Mouse (Mus musculus): ENCODE data around the gene Ftl1.
"Not testable (repeated sequence)": the region's sequence is repeated elsewhere in the genome, so short reads cannot be mapped to it uniquely, and the experiment has no call there.

Ftl1 gene

DNA sequence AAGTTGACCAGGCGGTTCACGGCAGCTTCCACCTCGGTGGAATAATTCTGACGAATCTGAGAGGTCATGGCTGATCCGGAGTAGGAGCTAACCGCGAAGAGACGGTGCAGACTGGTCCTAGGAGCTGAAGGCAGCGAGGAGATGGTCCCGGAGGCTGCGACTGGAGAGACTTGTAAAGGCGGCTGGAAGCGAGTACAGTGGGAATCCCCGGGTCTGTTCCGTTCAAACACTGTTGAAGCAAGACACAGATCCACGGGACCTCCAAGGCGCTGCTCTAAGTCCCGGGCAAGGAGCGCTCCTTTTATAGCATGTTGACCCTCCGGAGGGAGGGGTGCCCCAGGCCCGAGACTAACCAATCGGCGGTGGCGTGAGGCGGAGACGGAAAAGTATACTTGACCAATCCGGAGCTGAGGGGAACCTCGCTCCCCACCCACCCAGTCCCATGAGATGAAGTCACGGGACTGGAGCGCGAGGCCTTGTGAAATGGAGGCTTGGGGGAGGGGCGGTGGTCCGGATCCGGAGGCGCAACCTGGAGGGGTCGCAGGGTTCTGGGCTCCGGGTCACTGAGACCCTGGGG, at the start of gene Ftl1:
Gene Ftl1 (minus strand): TSS at position 321 of the 577 bp plus-strand sequence.
- DNase-seq (ENCODE audit: extremely low spot score), result peak; percentile 96

DNA sequence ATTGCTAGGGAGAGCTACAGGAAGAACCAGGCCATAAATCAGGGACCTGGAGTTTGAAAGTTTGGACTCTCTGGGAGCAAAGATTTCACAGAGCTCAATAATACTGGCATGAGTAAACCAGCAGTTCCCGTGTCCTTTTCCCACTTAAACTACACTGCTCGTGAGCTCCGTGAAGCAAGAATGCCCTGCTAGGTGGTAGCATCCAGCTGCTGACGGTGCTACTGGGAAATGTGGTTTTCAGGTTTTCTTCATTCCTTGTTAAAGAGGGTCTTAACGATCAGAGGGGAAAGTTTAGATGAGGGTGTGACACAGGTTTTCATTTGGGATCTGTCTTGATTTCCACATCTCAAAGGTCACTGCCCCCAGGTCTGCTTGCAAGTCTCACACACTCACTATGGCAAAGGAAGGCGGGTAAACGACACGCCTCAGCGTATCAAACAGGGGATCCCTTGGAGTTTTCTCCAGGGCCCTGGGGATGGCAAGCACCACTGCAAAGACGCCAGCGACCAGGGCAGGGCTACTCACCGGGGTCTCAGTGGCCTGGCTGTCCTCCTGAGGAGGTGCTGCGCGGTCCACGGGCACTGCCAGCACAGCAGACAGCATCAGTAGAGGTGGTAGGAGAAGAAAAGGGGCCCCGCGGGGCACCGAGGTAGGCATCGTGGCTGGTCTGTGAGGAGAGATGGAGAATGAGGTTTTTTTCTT, 49.6 kb upstream of the Ftl1 start:
- DNase-seq (ENCODE audit: extremely low spot score), result no peak

- DNase-seq (ENCODE audit: extremely low spot score), result no peak
These were observed 48.9 kb upstream of the Ftl1 start for GRCm38 (mm10) chr7:45508561-45508960.

DNA sequence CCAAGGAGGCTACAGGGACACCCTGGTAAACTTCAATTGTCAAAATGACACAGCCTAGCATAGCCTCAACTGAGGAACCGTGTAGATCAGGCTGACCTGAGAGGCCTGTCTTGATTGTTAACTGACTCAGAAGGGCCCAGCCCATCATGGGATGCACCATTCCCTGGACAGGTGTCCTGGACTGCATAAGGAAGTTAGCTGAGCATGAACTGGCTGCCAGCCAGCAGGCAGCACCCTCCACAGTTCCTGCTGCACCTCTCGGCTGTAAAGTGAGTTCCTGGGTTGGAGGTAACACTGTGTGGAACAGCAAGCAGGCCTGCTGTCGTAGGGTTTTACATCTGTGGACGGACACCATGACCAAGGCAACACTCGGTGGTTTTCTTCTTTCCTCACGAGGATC, 47.9 kb upstream of the Ftl1 start:
- no peak for DNase-seq (ENCODE audit: extremely low spot score)

DNA sequence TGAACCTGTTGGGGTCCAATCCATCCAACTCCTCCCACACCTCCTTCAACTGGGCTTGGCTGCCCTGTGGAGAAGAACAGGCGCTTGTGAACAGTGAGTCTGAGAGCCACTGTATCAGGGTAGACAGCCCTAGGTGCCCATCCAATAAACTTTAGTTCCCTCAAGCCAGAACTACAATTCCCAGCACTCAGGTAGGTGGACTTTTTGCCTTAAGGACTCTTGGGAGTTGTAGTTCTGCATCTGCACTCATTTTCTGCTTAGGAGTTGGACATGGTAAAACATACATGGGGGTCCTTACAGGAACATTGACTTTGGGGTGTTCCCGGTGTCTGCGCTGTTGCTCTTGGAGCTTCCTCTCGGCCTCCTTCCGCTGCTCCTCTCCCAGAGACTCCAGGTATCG, 38.7 kb upstream of the Ftl1 start:
- no peak for DNase-seq (ENCODE audit: extremely low spot score)

GRCm38 (mm10) chr7:45494548-45494947, 34.9 kb upstream of the Ftl1 start:
- no peak for DNase-seq (ENCODE audit: extremely low spot score)

DNA sequence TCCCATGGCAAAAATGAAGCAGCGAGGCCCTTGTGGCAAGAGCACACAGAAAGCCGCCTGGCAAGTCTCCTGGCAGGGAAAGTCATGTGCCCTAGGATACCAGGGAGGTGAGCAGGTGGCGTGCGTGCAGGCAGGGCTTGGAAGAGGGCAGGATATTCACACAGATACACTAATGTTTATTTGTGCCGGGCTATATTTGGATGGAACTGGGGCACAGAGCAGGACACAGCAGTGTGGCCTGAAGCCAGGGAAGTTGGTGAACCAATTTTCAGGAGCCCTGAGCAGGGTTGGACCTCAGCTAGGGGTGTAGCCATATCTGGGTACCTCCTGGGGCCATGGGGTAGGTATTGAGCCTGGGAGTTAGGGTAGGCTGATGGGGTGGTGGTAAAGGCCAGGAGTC, 33.3 kb upstream of the Ftl1 start:
- no peak for DNase-seq (ENCODE audit: extremely low spot score)

DNA sequence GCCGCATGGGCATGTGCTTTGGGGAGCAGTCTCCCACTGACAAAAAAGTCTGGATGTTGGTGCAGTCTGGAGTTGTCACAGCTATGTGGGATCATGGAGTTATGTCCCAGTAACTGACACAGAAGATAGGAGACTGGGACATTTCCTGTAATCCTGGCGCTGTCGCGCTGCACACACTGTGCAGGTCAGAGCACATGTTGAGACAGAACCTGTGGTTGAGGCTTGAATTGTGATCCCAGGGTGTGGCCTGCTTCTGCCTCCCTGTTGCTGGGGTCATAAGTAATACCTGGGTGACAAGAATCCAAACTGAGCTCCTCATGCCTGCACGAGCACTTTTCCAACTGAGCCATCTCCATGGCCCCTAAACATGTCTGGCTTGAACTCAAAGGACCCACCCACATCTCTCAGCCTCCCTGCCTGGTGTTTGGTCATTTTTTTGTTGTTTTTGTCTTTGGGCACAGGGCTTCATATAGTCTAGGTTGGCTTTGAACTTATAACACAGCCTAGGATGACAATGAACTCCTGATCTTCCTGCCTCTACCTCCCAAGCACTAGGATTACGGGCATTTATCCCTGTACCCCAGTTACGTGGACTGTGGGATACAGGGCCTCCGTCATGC, 32.7 kb upstream of the Ftl1 start:
- DNase-seq (ENCODE audit: extremely low spot score), result no peak

- DNase-seq (ENCODE audit: extremely low spot score), result no peak
These were observed 31.6 kb upstream of the Ftl1 start for GRCm38 (mm10) chr7:45491264-45491663.

- DNase-seq (ENCODE audit: extremely low spot score), result peak; percentile 52
These were observed 31.1 kb upstream of the Ftl1 start for GRCm38 (mm10) chr7:45490822-45491221.

GRCm38 (mm10) chr7:45489578-45489977, 29.9 kb upstream of the Ftl1 start:
- no peak for DNase-seq (ENCODE audit: extremely low spot score)

DNA sequence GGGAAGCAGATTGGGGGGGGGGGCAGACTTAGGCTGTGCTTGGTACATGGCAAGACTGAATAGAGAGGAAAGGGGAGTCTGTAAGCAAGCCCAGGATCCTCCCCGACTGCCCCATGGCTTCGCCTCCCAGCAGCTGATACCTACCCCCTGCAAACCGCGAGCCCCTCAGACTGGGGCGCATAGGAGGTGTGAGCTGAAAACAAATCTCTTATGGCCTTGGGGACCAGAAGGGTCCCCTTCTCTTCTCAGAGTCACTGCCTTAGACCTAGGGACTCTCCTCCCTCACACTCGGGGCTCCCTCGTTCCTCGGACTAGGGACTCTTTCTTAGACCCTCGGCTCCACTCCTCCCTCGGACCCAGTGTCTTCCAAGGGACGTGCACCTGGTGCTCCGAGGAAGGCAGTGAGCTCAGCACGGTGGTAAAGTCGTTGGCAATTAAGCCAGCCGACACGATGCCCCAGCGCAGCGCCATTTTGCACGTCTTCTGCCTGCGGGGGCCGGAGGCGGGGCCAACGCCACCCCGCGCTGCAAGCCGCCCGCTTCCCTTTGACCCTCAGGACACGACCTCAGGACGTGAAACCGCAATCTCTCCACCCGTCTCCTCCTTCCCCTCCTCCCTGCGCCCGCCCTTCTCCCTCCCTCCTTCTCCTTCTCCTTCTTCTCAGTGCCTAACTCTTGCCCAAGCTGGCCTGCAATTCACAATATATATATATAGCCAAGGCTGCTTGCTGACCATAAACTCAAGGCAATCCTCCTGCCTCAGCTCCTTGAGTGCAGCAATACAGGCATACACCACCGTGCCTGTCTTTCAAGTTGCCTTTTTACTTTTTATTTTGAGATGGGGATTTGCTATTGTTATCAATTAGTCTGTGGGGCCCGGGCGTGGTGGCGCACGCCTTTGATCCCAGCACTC, 28.9 kb upstream of the Ftl1 start, which contains the start of gene Dhdh:
Gene Dhdh (minus strand): TSS at position 513 of the 912 bp plus-strand sequence.
- DNase-seq (ENCODE audit: extremely low spot score), result peak; percentile 83

- DNase-seq (ENCODE audit: extremely low spot score), result peak; percentile 49
These were observed 28.2 kb upstream of the Ftl1 start for GRCm38 (mm10) chr7:45487861-45488292.

- no peak for DNase-seq (ENCODE audit: extremely low spot score)
These were observed 27.2 kb upstream of the Ftl1 start, which contains the start of gene Gm45808 for GRCm38 (mm10) chr7:45486761-45487415. Gene Gm45808 (minus strand): TSS chr7:45486811.

- DNase-seq (ENCODE audit: extremely low spot score), result no peak
These were observed 26.5 kb upstream of the Ftl1 start for GRCm38 (mm10) chr7:45486158-45486557.

- DNase-seq (ENCODE audit: extremely low spot score), result not testable (repeated sequence)
These were observed 25.3 kb upstream of the Ftl1 start for GRCm38 (mm10) chr7:45484985-45485384.

- no peak for DNase-seq (ENCODE audit: extremely low spot score)
These were observed 22.5 kb upstream of the Ftl1 start for GRCm38 (mm10) chr7:45482166-45482565.

DNA sequence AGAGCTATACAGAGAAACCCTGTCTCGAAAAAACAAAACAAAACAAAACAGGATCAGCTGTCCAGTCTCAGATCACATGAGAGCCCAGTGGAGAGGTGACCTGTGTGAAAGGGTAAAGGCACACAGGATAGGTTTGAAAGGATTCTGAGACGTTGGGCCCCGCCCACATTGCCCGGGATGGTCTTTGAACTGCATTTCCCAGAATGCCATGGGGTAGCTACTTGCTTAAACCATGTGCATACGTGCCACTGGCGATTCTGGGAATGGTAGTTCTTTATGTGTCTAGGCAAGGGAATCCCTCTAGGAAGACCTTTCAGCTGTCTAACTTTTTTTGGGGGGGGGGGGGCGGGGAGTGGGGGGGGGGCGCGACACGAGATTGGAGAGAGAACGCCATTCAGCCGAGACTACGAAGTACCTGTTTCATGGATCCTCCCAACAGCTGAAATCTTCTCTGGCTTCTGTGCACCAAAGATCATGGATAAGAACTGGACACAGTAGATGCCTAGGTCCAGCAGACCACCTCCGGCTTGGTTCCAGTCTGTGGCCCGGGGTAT, 21.8 kb upstream of the Ftl1 start, which contains the start of gene Tulp2:
Gene Tulp2 (plus strand): TSS at position 504 of the 554 bp plus-strand sequence.
- no peak for DNase-seq (ENCODE audit: extremely low spot score)

DNA sequence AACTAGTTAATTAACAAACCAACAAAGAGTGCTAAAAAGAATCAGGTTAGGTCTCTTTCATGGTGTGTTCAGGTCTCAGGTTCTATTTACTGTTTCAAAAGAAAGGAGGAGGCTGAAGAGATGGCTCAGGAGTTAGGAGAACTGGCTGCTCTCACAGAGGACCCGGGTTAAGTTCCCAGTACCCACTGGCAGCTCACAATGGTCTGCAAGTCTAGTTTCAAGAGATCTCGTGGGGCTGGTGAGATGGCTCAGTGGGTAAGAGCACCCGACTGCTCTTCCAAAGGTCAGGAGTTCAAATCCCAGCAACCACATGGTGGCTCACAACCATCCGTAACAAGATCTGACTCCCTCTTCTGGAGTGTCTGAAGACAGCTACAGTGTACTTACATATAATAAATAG, 20.6 kb upstream of the Ftl1 start:
- DNase-seq (ENCODE audit: extremely low spot score), result not testable (repeated sequence)

DNA sequence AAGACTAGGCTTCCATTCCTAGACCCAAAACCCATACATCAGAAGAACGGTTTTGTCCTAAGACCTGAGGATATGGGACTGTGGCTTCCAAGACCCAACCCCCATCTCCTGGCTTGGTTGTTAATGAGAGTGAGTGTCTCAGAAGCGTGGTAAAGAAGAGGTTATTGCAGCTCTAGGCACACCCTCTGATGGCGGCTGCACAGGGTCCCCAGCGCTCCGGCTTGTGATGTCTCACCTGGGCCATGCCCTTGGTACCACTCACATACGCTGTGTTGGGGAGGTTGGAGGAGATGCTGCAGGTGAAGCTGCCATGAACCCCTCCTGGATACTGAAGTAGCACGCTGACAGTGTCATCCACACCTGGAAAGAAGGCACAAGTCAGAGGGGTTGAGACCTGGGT, 19.1 kb upstream of the Ftl1 start:
- no peak for DNase-seq (ENCODE audit: extremely low spot score)

- DNase-seq (ENCODE audit: extremely low spot score), result no peak
These were observed 17.3 kb upstream of the Ftl1 start for GRCm38 (mm10) chr7:45477003-45477402.
